Mouse (Mus musculus): ENCODE results near the gene Max. TPM values are rescaled to one million over a fixed set of nuclear protein-coding genes. Genes with fewer than 3 reads are reported as not detected.
A peak's percentile ranks its signal among the peaks of the same experiment; 100 is the strongest.

Gene Max
- 31.6 and 37.1 TPM in 2 replicates for polyA plus RNA-seq (2012; rRNA removed)

GRCm38 (mm10) chr12:76961932-76962891, at the start of gene Max:
Gene Max, minus strand, starts transcription at chr12:76962201.
- H3K4me1 ChIP-seq (ENCODE audit: control insufficient read depth, insufficient read depth, insufficient read length), result peaks cover 4% of the 10 kb centered on the region
- TF ChIP-seq POLR2A (IDR thresholded peaks at IDR 0.05; ENCODE audit: low read depth, low read length) (peak; percentile 75), CTCF (IDR thresholded peaks at IDR 0.05; ENCODE audit: extremely low read depth, insufficient read depth, insufficient read length, insufficient replicate concordance) (no peak)
- peak within 1 kb of the TSS; percentile 68 for H3K4me3 ChIP-seq (ENCODE audit: extremely low read depth, insufficient read depth, insufficient read length)
- H3K27ac ChIP-seq (ENCODE audit: insufficient read depth, low read length), result peak within 1 kb of the TSS; percentile 88
- no peaks in the 10 kb centered on the region for H3K36me3 ChIP-seq (ENCODE audit: control insufficient read depth, insufficient read depth, low read length)
- no peaks in the 10 kb centered on the region for H3K27me3 ChIP-seq (ENCODE audit: control insufficient read depth, insufficient read depth, low read length)
- peak; percentile 97 for DNase-seq (ENCODE audit: low read depth in 1 of 2, low spot score in 2 of 2)
- under 1% methylated on average over 73 of the region's 73 CpGs for WGBS

DNA sequence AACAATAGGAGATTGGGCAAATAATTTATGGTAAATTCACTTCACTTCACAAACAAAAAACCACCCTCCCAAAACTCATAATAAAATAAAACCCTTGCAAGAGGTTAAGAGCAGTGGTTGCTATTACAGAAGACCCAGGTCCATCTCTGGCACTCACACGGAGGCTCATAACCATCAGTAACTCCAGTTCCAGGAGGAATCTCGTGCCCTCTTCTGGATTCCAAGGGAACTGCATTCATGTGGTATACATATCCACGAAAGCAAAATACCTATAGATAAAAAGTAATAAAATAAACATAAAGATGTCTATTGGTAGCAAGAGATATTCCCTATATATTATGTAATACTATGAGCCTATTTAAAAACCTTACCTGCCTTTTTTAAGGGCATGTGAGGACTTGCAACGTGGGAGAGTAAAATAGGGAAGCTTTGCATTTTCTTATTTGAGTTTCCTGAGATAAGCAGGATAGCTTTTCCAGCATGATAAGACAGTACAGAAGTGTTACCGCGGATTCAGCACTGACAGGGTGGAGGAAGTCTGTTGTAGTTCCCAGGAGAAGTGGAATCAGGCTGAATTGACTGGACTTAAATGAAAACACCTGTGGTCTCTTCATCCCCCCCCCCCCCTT, 49.2 kb upstream of the Max start:
- TF ChIP-seq CTCF (IDR thresholded peaks at IDR 0.05; ENCODE audit: extremely low read depth, insufficient read depth, insufficient read length, insufficient replicate concordance) (no peak), POLR2A (IDR thresholded peaks at IDR 0.05; ENCODE audit: low read depth, low read length) (no peak)
- no peaks in the 10 kb centered on the region for H3K36me3 ChIP-seq (ENCODE audit: control insufficient read depth, insufficient read depth, low read length)
- DNase-seq (ENCODE audit: low read depth in 1 of 2, low spot score in 2 of 2), result no peak
- no peaks in the 10 kb centered on the region for H3K4me1 ChIP-seq (ENCODE audit: control insufficient read depth, insufficient read depth, insufficient read length)
- no peak overlapping the region for H3K27ac ChIP-seq (ENCODE audit: insufficient read depth, low read length)
- WGBS, result 66% methylated on average over 6 of the region's 6 CpGs
- H3K4me3 ChIP-seq (ENCODE audit: extremely low read depth, insufficient read depth, insufficient read length), result no peak overlapping the region
- no peaks in the 10 kb centered on the region for H3K27me3 ChIP-seq (ENCODE audit: control insufficient read depth, insufficient read depth, low read length)

GRCm38 (mm10) chr12:77009202-77010030, 47.4 kb upstream of the Max start:
- WGBS, result 34% methylated on average over 20 of the region's 20 CpGs
- no peaks in the 10 kb centered on the region for H3K4me1 ChIP-seq (ENCODE audit: control insufficient read depth, insufficient read depth, insufficient read length)
- no peaks in the 10 kb centered on the region for H3K36me3 ChIP-seq (ENCODE audit: control insufficient read depth, insufficient read depth, low read length)
- no peak overlapping the region for H3K27ac ChIP-seq (ENCODE audit: insufficient read depth, low read length)
- H3K27me3 ChIP-seq (ENCODE audit: control insufficient read depth, insufficient read depth, low read length), result no peaks in the 10 kb centered on the region
- no peak overlapping the region for H3K4me3 ChIP-seq (ENCODE audit: extremely low read depth, insufficient read depth, insufficient read length)
- TF ChIP-seq POLR2A (IDR thresholded peaks at IDR 0.05; ENCODE audit: low read depth, low read length) (no peak), CTCF (IDR thresholded peaks at IDR 0.05; ENCODE audit: extremely low read depth, insufficient read depth, insufficient read length, insufficient replicate concordance) (no peak)
- DNase-seq (ENCODE audit: low read depth in 1 of 2, low spot score in 2 of 2), result no peak

DNA sequence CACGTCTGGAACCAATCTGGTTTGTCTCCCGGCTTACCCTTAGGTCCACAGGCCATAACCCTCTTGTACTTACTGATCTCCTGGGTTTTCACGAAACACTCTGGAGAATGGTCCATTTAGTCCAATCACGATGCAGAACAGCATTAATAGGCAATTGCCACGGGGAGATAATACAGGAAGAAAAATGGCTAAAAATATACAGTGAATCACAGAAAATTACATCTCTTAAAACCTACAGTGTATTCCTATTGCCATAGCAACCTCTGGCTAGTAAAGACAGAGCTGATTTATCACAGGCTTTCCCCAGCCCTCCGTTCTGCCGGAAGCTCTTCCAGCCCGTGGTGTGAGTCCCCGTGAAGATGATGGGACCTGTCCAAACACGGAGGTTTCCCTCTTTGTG, 42.9 kb upstream of the Max start:
- H3K27me3 ChIP-seq (ENCODE audit: control insufficient read depth, insufficient read depth, low read length), result no peaks in the 10 kb centered on the region
- H3K4me3 ChIP-seq (ENCODE audit: extremely low read depth, insufficient read depth, insufficient read length), result no peak overlapping the region
- DNase-seq (ENCODE audit: low read depth in 1 of 2, low spot score in 2 of 2), result no peak
- no peak overlapping the region for H3K27ac ChIP-seq (ENCODE audit: insufficient read depth, low read length)
- WGBS, result 87% methylated on average over 10 of the region's 10 CpGs
- TF ChIP-seq CTCF (IDR thresholded peaks at IDR 0.05; ENCODE audit: extremely low read depth, insufficient read depth, insufficient read length, insufficient replicate concordance) (no peak), POLR2A (IDR thresholded peaks at IDR 0.05; ENCODE audit: low read depth, low read length) (no peak)
- H3K36me3 ChIP-seq (ENCODE audit: control insufficient read depth, insufficient read depth, low read length), result no peaks in the 10 kb centered on the region
- no peaks in the 10 kb centered on the region for H3K4me1 ChIP-seq (ENCODE audit: control insufficient read depth, insufficient read depth, insufficient read length)

DNA sequence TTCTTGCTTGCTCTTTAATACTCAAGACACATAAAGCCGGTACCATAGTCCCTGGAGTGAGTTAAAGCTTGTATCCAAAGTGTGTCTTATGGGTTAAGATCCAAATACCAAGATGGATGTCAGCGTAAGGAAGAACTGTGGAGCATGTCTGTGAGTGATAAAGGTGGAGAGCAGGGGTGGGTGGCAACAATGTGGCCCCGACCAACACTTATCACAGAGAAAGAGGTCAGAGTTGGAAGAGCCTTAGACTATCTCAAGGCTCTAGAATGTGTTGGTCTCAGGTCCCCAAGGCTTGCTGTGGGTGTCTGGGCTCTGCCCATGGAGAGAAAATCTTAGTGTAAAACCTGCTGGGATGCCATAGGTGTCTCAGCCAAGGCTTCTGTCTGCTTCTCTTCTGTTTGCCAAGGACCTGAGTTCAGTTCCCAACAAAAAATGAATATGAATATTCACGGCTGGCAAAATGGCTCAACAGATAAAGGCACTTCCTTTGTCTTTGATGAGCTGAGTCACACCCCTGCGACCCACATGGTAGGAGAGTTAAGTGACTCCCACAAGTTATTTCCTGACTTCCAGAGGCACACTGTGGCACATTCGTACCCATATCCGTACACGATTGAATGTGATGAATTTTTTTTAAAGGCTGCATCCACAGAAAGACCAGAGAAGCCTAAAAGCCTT, 40.7 kb upstream of the Max start:
- no peak for DNase-seq (ENCODE audit: low read depth in 1 of 2, low spot score in 2 of 2)
- Histone ChIP-seq H3K27me3 (ENCODE audit: control insufficient read depth, insufficient read depth, low read length) (no peaks in the 10 kb centered on the region), H3K27ac (ENCODE audit: insufficient read depth, low read length) (no peak overlapping the region), H3K4me3 (ENCODE audit: extremely low read depth, insufficient read depth, insufficient read length) (no peak overlapping the region), H3K36me3 (ENCODE audit: control insufficient read depth, insufficient read depth, low read length) (no peaks in the 10 kb centered on the region), H3K4me1 (ENCODE audit: control insufficient read depth, insufficient read depth, insufficient read length) (no peaks in the 10 kb centered on the region)
- TF ChIP-seq POLR2A (IDR thresholded peaks at IDR 0.05; ENCODE audit: low read depth, low read length), result no peak
- no peak for TF ChIP-seq CTCF (IDR thresholded peaks at IDR 0.05; ENCODE audit: extremely low read depth, insufficient read depth, insufficient read length, insufficient replicate concordance)
- 70% methylated on average over 8 of the region's 8 CpGs for WGBS

DNA sequence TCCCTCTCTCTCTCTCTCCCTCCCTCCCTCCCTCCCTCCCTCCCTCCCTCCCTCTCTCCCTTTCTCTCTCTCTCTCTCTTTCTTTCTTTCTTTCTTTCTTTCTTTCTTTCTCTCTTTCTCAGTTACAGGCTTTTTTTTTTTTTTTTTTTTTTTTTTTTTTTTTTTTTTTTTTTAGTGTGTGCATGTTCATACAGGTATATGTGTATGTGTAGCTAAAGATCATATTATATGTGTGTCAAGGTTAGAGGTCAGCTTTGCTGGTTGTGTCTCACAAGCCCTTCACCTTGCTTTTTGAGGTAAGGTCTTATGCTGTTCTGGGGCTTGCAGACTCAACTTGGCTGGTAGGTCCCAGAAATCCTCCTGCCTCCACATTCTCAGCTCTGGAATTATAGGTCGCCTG, 39.3 kb upstream of the Max start:
- H3K27me3 ChIP-seq (ENCODE audit: control insufficient read depth, insufficient read depth, low read length), result no peaks in the 10 kb centered on the region
- WGBS, result 86% methylated on average over 1 of the region's 1 CpGs
- no peak overlapping the region for H3K4me3 ChIP-seq (ENCODE audit: extremely low read depth, insufficient read depth, insufficient read length)
- no peaks in the 10 kb centered on the region for H3K4me1 ChIP-seq (ENCODE audit: control insufficient read depth, insufficient read depth, insufficient read length)
- no peak overlapping the region for H3K27ac ChIP-seq (ENCODE audit: insufficient read depth, low read length)
- TF ChIP-seq POLR2A (IDR thresholded peaks at IDR 0.05; ENCODE audit: low read depth, low read length) (no peak), CTCF (IDR thresholded peaks at IDR 0.05; ENCODE audit: extremely low read depth, insufficient read depth, insufficient read length, insufficient replicate concordance) (no peak)
- H3K36me3 ChIP-seq (ENCODE audit: control insufficient read depth, insufficient read depth, low read length), result no peaks in the 10 kb centered on the region
- DNase-seq (ENCODE audit: low read depth in 1 of 2, low spot score in 2 of 2), result no peak

Data from spleen, adult 2 months (tissue).